Mouse (Mus musculus): ENCODE measurements around the gene Clptm1.

Gene Clptm1

DNA sequence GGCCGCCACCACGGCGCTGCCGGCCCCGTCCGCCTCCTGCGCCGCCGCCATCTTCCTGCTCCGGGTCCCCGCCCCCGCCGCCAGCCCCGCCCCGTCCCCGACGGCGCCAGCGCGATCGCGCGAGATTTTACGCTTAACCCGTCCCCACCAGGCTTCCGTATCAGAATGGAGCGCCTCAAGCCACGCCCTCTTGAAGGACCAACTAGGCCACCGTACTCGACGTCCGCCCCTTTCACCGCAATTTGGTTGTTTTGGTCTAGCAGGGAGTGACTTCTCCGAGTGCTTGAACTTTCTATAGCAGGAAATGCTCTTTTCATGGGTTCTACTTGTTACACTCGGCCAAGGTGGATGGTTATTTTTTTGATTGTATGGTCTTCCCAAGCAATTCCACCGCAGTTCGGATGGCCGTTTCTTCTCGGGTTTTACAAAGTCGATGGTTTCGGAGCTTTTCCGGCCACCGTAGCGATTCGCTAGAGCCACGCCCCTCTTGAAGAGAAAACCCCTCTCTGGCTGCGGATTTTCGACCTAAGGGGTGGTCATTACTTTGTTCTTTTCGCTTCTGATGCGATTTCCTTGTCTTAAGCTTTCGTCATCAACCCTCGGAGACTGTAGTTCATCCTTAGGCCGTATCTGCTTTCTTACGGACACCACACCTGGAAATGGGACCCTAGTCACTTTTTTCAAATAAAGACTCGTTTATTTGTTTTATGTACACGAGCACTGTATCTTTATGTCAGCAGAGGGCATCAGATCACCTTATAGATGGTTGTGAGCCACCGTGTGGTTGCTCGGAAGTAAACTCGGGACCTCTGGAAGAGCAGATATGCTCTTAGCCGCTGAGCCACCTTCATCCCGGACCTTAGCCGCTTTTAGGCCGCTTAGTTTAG, at the start of gene Clptm1:
TSS of gene Clptm1 (minus strand) at position 79 of the 887 bp plus-strand sequence.
- peak; percentile 94 for DNase-seq (ENCODE audit: low read depth)

DNA sequence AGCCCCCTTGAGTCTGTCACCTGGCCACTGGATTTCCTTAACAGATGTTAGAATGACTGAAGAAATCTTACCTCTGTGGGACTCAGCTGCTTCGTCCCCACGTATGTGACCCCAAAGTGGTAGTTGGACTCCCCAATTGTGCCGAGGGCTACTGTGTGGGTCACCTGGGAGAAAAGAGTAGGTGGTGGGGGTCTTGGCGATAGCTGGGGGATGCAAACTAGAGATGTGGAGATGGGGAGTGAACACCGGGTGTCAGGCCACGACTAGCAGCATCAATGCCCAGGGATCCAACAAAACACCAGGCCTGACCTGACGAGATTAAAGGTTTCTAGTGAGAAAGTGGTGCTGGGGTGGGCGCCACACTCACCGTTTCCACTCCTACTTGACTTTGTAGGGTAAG, 48.8 kb upstream of the Clptm1 start:
- DNase-seq (ENCODE audit: low read depth): no peak

GRCm38 (mm10) chr7:19713196-19713595, 48.4 kb upstream of the Clptm1 start:
- DNase-seq (ENCODE audit: low read depth): no peak

DNA sequence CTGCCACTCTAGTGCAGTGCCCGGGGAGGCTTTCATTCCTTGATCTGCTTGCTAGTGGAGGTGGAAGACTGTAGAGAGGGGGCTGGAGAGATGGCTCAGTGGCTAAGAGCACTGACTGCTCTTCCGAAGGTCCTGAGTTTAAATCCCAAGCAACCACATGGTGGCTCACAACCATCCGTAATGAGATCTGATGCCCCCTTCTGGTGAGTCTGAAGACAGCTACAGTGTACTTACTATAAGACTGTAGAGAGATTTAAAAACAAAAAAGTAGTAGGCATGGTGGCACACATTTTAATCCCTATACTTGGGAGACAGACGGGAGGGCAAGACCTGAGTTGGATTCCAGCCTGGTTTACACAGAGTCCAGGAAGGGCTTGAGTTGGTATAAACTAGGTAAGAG, 47.6 kb upstream of the Clptm1 start:
- DNase-seq (ENCODE audit: low read depth): no peak

DNA sequence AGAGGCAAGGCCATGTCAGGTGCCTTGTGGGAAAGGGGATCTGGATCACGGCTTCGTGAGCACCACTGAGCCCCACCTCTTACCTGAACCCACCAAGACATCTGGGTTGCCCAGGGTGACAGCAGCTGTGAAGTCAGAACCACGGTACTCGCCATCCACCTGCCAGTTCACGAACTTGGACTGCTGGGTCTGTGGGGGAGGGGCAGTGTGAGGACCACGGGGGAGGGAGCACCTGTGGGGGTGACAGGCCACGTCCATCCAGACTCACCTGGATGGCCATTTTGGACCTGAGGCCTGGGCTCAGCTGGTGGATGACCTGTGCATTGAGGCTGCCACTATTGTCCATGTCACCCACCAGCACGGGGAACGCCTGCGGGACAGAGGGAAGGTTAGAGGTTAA, 45.8 kb upstream of the Clptm1 start:
- no peak for DNase-seq (ENCODE audit: low read depth)

GRCm38 (mm10) chr7:19705271-19705670, 40.4 kb upstream of the Clptm1 start:
- DNase-seq (ENCODE audit: low read depth): no peak

DNA sequence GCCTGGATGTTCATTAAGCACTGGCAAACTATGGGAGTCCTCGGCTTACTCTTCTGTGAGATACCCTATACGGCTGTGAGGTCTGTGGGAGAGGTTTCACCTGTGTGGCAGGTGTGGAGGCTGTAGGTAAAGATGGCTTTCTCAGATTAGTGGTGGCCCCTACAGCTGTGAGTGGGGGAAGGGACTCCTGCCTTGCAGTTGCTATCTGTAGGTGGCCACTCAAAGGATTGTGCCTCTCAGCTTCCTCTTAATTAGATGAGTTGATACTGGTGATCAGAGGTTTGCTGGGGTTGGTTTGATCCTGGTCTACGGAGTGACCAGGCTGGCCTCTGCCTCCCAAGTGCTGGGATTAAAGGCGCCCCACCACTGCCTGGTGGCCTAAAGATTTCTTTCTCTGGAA, 39.6 kb upstream of the Clptm1 start:
- no peak for DNase-seq (ENCODE audit: low read depth)

- no peak for DNase-seq (ENCODE audit: low read depth)
These were observed 38.2 kb upstream of the Clptm1 start for GRCm38 (mm10) chr7:19702859-19703555.

DNA sequence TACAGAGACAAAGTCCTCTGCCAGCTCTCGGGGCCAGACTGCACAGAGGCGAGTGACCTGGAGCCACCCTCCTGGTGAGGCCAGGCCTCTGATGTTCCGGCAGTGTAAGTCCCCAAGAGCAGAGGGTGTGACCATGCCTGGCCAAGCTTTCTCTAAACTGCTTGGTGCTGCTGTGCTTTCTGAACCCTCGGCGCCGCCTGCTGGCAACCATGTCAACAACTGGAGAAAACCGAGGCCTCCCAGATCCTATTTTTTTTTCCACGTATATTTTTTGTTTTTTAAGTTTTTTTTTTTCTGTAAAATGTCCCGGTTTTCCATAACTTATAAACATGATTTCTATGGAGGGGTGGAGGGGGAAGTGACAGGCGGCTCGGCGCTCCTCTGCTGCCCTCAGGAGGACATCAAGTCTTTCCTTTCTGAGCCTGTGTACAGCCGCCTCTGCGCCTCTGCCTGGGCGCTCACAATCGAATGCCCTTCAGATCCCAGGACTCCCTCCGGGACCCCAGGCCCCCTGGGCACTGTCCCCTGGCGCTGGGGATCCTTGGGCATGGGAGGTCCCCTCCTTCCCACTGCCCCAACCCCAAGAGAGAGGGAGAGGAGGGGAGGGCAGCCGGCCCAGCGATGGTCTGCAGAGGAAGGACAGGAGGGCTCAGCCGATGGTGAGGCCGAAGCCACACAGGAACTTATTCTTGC, 36.4 kb upstream of the Clptm1 start:
- peak; percentile 61 for DNase-seq (ENCODE audit: low read depth)

GRCm38 (mm10) chr7:19700299-19701068, 35.7 kb upstream of the Clptm1 start:
- DNase-seq (ENCODE audit: low read depth): no peak

GRCm38 (mm10) chr7:19699827-19700148, 35.0 kb upstream of the Clptm1 start:
- no peak for DNase-seq (ENCODE audit: low read depth)

DNA sequence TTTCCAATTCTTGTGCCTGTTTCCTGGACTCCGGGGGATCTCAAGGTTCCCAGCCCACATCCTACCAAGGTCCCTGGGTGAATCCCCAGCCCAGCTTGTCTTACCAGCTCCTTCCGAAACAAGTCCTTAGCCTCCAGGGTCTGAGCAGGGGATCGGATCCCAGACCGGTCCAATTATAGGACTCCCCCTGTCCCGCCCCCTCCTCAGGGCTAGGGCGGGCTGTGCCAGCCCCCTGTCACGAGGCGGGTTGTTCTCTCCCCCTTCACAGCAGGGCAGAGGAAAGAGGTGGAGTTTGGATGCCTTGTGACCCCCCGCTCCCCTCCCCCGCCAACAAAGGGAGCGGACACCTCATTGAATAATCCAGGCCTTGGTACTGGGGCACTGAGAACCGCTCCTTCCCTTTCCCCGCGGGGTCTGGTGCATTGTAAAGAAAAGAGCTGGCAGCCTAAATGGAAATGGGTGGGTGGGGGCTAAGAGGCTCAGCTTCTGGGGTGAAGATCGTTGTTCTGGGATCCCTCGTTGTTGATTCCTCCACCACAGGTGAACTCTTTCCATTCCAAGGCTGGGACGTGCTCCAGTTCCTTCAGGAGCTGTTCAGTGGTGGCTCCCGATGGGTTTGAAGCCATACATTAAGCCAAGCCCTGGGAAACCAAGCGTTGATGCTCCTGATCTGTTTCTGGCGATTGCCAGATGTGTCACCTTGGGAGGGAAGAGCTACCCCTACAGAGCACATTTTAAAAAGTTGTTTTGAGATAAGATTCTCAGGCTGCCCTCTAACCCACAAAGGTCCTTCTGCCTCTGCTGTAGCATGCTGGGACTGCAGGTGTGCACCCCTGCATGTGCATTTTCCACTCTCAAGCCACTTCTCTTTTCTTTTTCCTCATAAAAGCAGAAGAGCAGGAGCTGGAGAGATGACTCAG, 34.3 kb upstream of the Clptm1 start, which contains the start of gene Apoe:
TSS of gene Apoe (minus strand) at position 282 of the 920 bp plus-strand sequence.
- no peak for DNase-seq (ENCODE audit: low read depth)

- no peak for DNase-seq (ENCODE audit: low read depth)
These were observed 33.4 kb upstream of the Clptm1 start for GRCm38 (mm10) chr7:19697949-19698906.

DNA sequence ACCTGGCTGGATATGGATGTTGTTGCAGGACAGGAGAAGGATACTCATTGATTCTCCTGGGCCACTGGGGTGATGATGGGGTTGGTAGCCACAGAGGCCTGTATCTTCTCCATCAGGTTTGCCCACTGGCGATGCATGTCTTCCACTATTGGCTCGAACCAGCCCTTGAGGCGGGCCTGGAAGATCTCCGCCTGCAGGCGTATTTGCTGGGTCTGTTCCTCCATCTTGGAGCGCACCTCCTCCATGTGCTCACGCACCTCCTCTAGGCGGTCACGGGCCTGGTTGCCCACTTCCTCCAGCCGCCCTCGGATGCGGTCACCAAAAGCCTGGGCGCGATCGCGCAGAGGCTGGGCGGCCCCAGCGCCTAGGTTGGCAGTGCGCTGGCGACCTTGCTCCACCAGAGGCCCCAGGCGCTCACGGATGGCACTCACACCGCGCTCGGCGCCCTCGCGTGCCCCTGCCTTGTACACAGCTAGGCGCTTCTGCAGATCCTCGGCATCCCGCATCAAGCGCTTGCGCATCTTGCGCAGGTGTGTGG, 31.6 kb upstream of the Clptm1 start:
- no peak for DNase-seq (ENCODE audit: low read depth)

- no peak for DNase-seq (ENCODE audit: low read depth)
These were observed 31.0 kb upstream of the Clptm1 start for GRCm38 (mm10) chr7:19695881-19696280.

DNA sequence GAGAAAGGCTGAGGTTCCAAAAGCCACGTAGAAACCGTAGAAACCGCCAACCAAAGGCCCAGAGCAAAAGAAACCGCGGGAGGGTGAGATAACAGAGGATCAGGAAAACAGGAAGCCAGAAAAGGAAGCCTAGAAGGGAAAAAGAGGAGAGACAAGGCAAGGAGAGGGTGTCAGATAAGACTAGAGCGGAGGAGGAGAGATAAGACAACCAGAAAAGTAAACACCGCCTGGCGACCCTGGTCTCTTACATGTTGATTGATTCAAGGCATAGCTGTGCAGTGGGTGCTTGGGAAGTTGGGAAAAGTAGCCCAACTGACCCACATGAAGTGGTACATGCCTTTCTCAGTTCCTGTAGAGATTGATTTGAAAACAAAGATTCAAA, 30.4 kb upstream of the Clptm1 start:
- no peak for DNase-seq (ENCODE audit: low read depth)

- no peak for DNase-seq (ENCODE audit: low read depth)
These were observed 29.7 kb upstream of the Clptm1 start for GRCm38 (mm10) chr7:19694336-19695212.

GRCm38 (mm10) chr7:19693421-19693820, 28.6 kb upstream of the Clptm1 start:
- no peak for DNase-seq (ENCODE audit: low read depth)
